Mouse (Mus musculus) lung, adult 2 months (tissue): ENCODE measurements around the gene Rnf44.

Experiments
- CTCF ChIP-seq: fragments of 200-500 bp; IDR thresholded peaks from 2 replicates; pipeline ENCODE4 v1.5.1; 2011; ENCODE audit warnings: mild to moderate bottlenecking, low read length, control low read depth; ENCODE audit not compliant: insufficient read depth
- POLR2A ChIP-seq: fragments of 200-500 bp; IDR thresholded peaks from 2 replicates; pipeline ENCODE4 v1.6.1; 2011; ENCODE audit warnings: low read depth, mild to moderate bottlenecking, control low read depth, low read length, borderline replicate concordance; ENCODE audit errors: extremely low read depth

- TF ChIP-seq POLR2A (no peak), CTCF (no peak)
These were observed 58.7 kb downstream of the Rnf44 start for GRCm38 (mm10) chr13:54635011-54635410.
